Mouse (Mus musculus): ENCODE measurements around the gene Rnf222.
A peak's percentile ranks its signal among the peaks of the same experiment; 100 is the strongest.

The Rnf222 gene

GRCm38 (mm10) chr11:68890625-68891024, 2.3 kb downstream of the Rnf222 start:
- DNase-seq (ENCODE audit: low spot score in 2 of 2) = no peak

GRCm38 (mm10) chr11:68891823-68892222, 3.5 kb downstream of the Rnf222 start:
- no peak for DNase-seq (ENCODE audit: low spot score in 2 of 2)

- no peak for DNase-seq (ENCODE audit: low spot score in 2 of 2)
Observed at GRCm38 (mm10) chr11:68892233-68892832, 4.0 kb downstream of the Rnf222 start.

- no peak for DNase-seq (ENCODE audit: low spot score in 2 of 2)
Observed at GRCm38 (mm10) chr11:68893911-68894464, 5.6 kb downstream of the Rnf222 start.

GRCm38 (mm10) chr11:68896247-68896646, 7.9 kb downstream of the Rnf222 start:
- DNase-seq (ENCODE audit: low spot score in 2 of 2) = no peak

- DNase-seq (ENCODE audit: low spot score in 2 of 2) = no peak
Observed at GRCm38 (mm10) chr11:68897120-68897519, 8.8 kb downstream of the Rnf222 start.

GRCm38 (mm10) chr11:68897838-68898237, 9.5 kb downstream of the Rnf222 start:
- DNase-seq (ENCODE audit: low spot score in 2 of 2) = no peak

GRCm38 (mm10) chr11:68898790-68899189, 10.4 kb downstream of the Rnf222 start:
- no peak for DNase-seq (ENCODE audit: low spot score in 2 of 2)

GRCm38 (mm10) chr11:68899815-68900214, 11.5 kb downstream of the Rnf222 start:
- DNase-seq (ENCODE audit: low spot score in 2 of 2) = no peak

- no peak for DNase-seq (ENCODE audit: low spot score in 2 of 2)
Observed at GRCm38 (mm10) chr11:68900519-68901350, 12.4 kb downstream of the Rnf222 start.

GRCm38 (mm10) chr11:68901351-68902046, 13.1 kb downstream of the Rnf222 start, which contains the start of gene Rpl26:
TSS of gene Rpl26 (plus strand) at chr11:68901583.
- peak; percentile 97 to 98 for DNase-seq (ENCODE audit: low spot score in 2 of 2)

- DNase-seq (ENCODE audit: low spot score in 2 of 2) = no peak
Observed at GRCm38 (mm10) chr11:68902047-68902364, 13.7 kb downstream of the Rnf222 start.

GRCm38 (mm10) chr11:68902367-68902766, 14.0 kb downstream of the Rnf222 start:
- no peak for DNase-seq (ENCODE audit: low spot score in 2 of 2)

- DNase-seq (ENCODE audit: low spot score in 2 of 2) = no peak
Observed at GRCm38 (mm10) chr11:68902823-68903222, 14.5 kb downstream of the Rnf222 start.

GRCm38 (mm10) chr11:68903775-68904174, 15.4 kb downstream of the Rnf222 start:
- DNase-seq (ENCODE audit: low spot score in 2 of 2) = no peak

GRCm38 (mm10) chr11:68904375-68905137, 16.2 kb downstream of the Rnf222 start:
- peak; percentile 44 to 60 for DNase-seq (ENCODE audit: low spot score in 2 of 2)

- DNase-seq (ENCODE audit: low spot score in 2 of 2) = no peak
Observed at GRCm38 (mm10) chr11:68905138-68905531, 16.8 kb downstream of the Rnf222 start.

- no peak for DNase-seq (ENCODE audit: low spot score in 2 of 2)
Observed at GRCm38 (mm10) chr11:68905665-68906460, 17.5 kb downstream of the Rnf222 start.

GRCm38 (mm10) chr11:68906461-68906790, 18.1 kb downstream of the Rnf222 start:
- DNase-seq (ENCODE audit: low spot score in 2 of 2) = no peak

- DNase-seq (ENCODE audit: low spot score in 2 of 2) = no peak
Observed at GRCm38 (mm10) chr11:68907251-68907650, 18.9 kb downstream of the Rnf222 start.

Measured in right cerebral cortex, postnatal 36 days (tissue).